Mouse (Mus musculus) lung, postnatal 0 days (tissue): ENCODE measurements at regions not wholly inside any gene's neighbourhood (a gene's known extent, or its start where the extent isn't known, plus 50 kb on each side); places are given as distances from the start of the nearest gene placed in this dataset.
"Not testable (repeated sequence)": the region's sequence is repeated elsewhere in the genome, so short reads cannot be mapped to it uniquely, and the experiment has no call there.

Source experiments
- ATAC-seq: fragments of 200-750 bp; cut with Nextera tagmentation; 2 replicates; pipeline ENCODE4 v1.8.0; 2017; ENCODE audit warnings: moderate library complexity
- DNase-seq: peaks from one replicate; pipeline ENCODE4 v3.0.0-alpha.2; 2016; ENCODE audit warnings: low spot score
- H3K27ac ChIP-seq: fragments of 300-500 bp; sonication (generic); 2 replicates; pipeline ENCODE4 v1.5.1; 2014; ENCODE audit warnings: antibody characterized with exemption, mild to moderate bottlenecking, low read length, mixed read lengths
- H3K27me3 ChIP-seq: fragments of 300-500 bp; sonication (generic); replicated peaks from 2 replicates; pipeline ENCODE4 v1.6.1; 2014; ENCODE audit warnings: low read length, mixed read lengths; ENCODE audit not compliant: insufficient read depth
- H3K36me3 ChIP-seq: fragments of 300-500 bp; sonication (generic); 2 replicates; pipeline ENCODE4 v1.6.1; 2014; ENCODE audit warnings: low read length, mixed read lengths; ENCODE audit not compliant: insufficient read depth
- H3K4me1 ChIP-seq: fragments of 300-500 bp; sonication (generic); 2 replicates; pipeline ENCODE4 v1.6.1; 2014; ENCODE audit warnings: antibody characterized with exemption, low read depth, low read length, mixed read lengths; ENCODE audit not compliant: insufficient read depth
- H3K4me2 ChIP-seq: fragments of 300-500 bp; sonication (generic); replicated peaks from 2 replicates; pipeline ENCODE4 v1.6.1; 2014; ENCODE audit warnings: low read depth, mild to moderate bottlenecking, low read length, moderate library complexity, mixed read lengths
- H3K4me3 ChIP-seq: fragments of 300-500 bp; sonication (generic); 2 replicates; pipeline ENCODE4 v1.5.1; 2014; ENCODE audit warnings: low read depth, low read length
- H3K9ac ChIP-seq: fragments of 300-500 bp; sonication (generic); replicated peaks from 2 replicates; pipeline ENCODE4 v1.6.1; 2014; ENCODE audit warnings: low read depth, mild to moderate bottlenecking
- H3K9me3 ChIP-seq: fragments of 300-500 bp; sonication (generic); 2 replicates; pipeline ENCODE4 v1.6.1; 2016; ENCODE audit warnings: low read length, mixed read lengths
- CTCF ChIP-seq: IDR thresholded peaks from 2 replicates; pipeline ENCODE4 v1.5.1; 2016; ENCODE audit warnings: antibody characterized with exemption, mild to moderate bottlenecking
- EP300 ChIP-seq: IDR thresholded peaks from 2 replicates; pipeline ENCODE4 v1.6.1; 2016; ENCODE audit warnings: antibody characterized with exemption, mild to moderate bottlenecking, control low read depth
- WGBS: fragments of 180-500 bp; shearing (Covaris S2); extraction: QIAGEN DNeasy Blood & Tissue Kit; methylation state at CpG from one replicate; pipeline ENCODE4 v1.1.7; 2014; 5-methylcytosine and 5-hydroxymethylcytosine counted together

GRCm38 (mm10) chr14:17522696-17523095 is 137.4 kb upstream of the Thrb start:
- H3K27ac ChIP-seq: no peak overlapping the region
- no peak overlapping the region for H3K9ac ChIP-seq
- ATAC-seq (no peak), DNase-seq (no peak)
- no peaks in the 10 kb centered on the region for H3K36me3 ChIP-seq
- H3K27me3 ChIP-seq: no peaks in the 10 kb centered on the region
- no peaks in the 10 kb centered on the region for H3K9me3 ChIP-seq
- no peak overlapping the region for H3K4me2 ChIP-seq
- 73% methylated on average over 3 of the region's 3 CpGs for WGBS
- H3K4me1 ChIP-seq: no peaks in the 10 kb centered on the region
- H3K4me3 ChIP-seq: no peak overlapping the region
- no peak for TF ChIP-seq EP300
- TF ChIP-seq CTCF: no peak

- Histone ChIP-seq H3K4me2 (no peak overlapping the region), H3K27me3 (no peaks in the 10 kb centered on the region), H3K9me3 (no peaks in the 10 kb centered on the region), H3K36me3 (no peaks in the 10 kb centered on the region), H3K4me3 (no peak overlapping the region), H3K9ac (no peak overlapping the region), H3K4me1 (no peaks in the 10 kb centered on the region), H3K27ac (no peak overlapping the region)
- 76% methylated on average over 4 of the region's 4 CpGs for WGBS
- TF ChIP-seq EP300 (no peak), CTCF (no peak)
- ATAC-seq (no peak), DNase-seq (no peak)
Observed at GRCm38 (mm10) chr14:17523916-17524315, 136.1 kb upstream of the Thrb start.

- H3K4me2 ChIP-seq: no peak overlapping the region
- no peak overlapping the region for H3K4me3 ChIP-seq
- no peak overlapping the region for H3K27ac ChIP-seq
- WGBS: 68% methylated on average over 1 of the region's 1 CpGs
- no peak overlapping the region for H3K9ac ChIP-seq
- no peaks in the 10 kb centered on the region for H3K27me3 ChIP-seq
- no peaks in the 10 kb centered on the region for H3K4me1 ChIP-seq
- H3K36me3 ChIP-seq: no peaks in the 10 kb centered on the region
- H3K9me3 ChIP-seq: no peaks in the 10 kb centered on the region
- ATAC-seq: no peak
- DNase-seq: no peak
- no peak for TF ChIP-seq CTCF
- TF ChIP-seq EP300: no peak
Observed at GRCm38 (mm10) chr14:17539322-17539721, 120.7 kb upstream of the Thrb start.

GRCm38 (mm10) chr14:17556458-17556857 is 103.6 kb upstream of the Thrb start:
- Histone ChIP-seq H3K36me3 (no peaks in the 10 kb centered on the region), H3K9me3 (no peaks in the 10 kb centered on the region), H3K9ac (no peak overlapping the region), H3K27ac (no peak overlapping the region), H3K4me1 (no peaks in the 10 kb centered on the region), H3K27me3 (no peaks in the 10 kb centered on the region), H3K4me2 (no peak overlapping the region), H3K4me3 (no peak overlapping the region)
- ATAC-seq: no peak
- DNase-seq: no peak
- 79% methylated on average over 1 of the region's 1 CpGs for WGBS
- no peak for TF ChIP-seq CTCF
- no peak for TF ChIP-seq EP300

GRCm38 (mm10) chr14:17560001-17560400 is 100.1 kb upstream of the Thrb start:
- not testable (repeated sequence) for H3K4me2 ChIP-seq, H3K9ac ChIP-seq, DNase-seq, H3K9me3 ChIP-seq, ATAC-seq, H3K4me1 ChIP-seq, H3K36me3 ChIP-seq, H3K4me3 ChIP-seq, H3K27me3 ChIP-seq, H3K27ac ChIP-seq
- 39% methylated on average over 3 of the region's 3 CpGs for WGBS

- H3K27ac ChIP-seq: no peak overlapping the region
- no peak for DNase-seq
- no peak overlapping the region for H3K4me3 ChIP-seq
- no peak overlapping the region for H3K9ac ChIP-seq
- ATAC-seq: no peak
- no peaks in the 10 kb centered on the region for H3K9me3 ChIP-seq
- H3K27me3 ChIP-seq: no peaks in the 10 kb centered on the region
- no peak for TF ChIP-seq CTCF
- no peak for TF ChIP-seq EP300
- no peaks in the 10 kb centered on the region for H3K4me1 ChIP-seq
- WGBS: 41% methylated on average over 1 of the region's 1 CpGs
- H3K4me2 ChIP-seq: no peak overlapping the region
- no peaks in the 10 kb centered on the region for H3K36me3 ChIP-seq
Observed at GRCm38 (mm10) chr14:17567927-17568326, 92.1 kb upstream of the Thrb start.

- H3K9me3 ChIP-seq: no peaks in the 10 kb centered on the region
- no peak for ATAC-seq
- TF ChIP-seq CTCF: no peak
- no peak for TF ChIP-seq EP300
- no peak for DNase-seq
- H3K4me1 ChIP-seq: no peaks in the 10 kb centered on the region
- no peaks in the 10 kb centered on the region for H3K36me3 ChIP-seq
- WGBS: 40% methylated on average over 2 of the region's 2 CpGs
- no peak overlapping the region for H3K9ac ChIP-seq
- no peaks in the 10 kb centered on the region for H3K27me3 ChIP-seq
- H3K4me2 ChIP-seq: no peak overlapping the region
- no peak overlapping the region for H3K4me3 ChIP-seq
- no peak overlapping the region for H3K27ac ChIP-seq
Observed at GRCm38 (mm10) chr14:17569087-17569636, 90.9 kb upstream of the Thrb start.
